Mouse (Mus musculus): ENCODE results near the gene Kansl1l.
"Not testable (repeated sequence)": the region's sequence is repeated elsewhere in the genome, so short reads cannot be mapped to it uniquely, and the experiment has no call there.

Gene Kansl1l

DNA sequence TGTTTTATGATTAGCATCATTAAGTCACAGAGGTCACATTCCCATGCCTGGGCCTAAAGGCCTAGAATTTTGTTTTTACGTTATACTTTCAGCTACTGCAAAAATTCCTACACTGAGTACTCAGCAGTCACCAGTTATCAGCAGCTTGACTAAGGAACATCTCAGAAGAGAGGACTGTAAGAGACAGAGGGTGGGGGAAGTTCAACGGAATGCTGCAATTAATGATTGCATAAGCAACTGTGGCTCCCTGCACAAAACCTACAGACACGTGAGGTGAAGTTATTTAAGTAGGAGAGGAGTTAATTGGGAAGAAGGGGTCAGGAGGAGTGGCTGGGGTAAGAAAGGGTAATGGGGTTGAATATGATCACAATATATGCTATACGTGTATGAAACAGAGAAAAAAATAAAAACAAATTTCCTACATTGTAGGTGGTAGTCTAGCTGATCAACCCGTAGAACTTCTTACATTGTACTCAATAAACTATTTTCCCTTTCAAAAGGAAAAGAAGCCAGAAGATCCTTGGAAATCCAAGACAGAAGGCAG is 117.1 kb downstream of the Kansl1l start:
- no peak for DNase-seq (ENCODE audit: low read depth)

DNA sequence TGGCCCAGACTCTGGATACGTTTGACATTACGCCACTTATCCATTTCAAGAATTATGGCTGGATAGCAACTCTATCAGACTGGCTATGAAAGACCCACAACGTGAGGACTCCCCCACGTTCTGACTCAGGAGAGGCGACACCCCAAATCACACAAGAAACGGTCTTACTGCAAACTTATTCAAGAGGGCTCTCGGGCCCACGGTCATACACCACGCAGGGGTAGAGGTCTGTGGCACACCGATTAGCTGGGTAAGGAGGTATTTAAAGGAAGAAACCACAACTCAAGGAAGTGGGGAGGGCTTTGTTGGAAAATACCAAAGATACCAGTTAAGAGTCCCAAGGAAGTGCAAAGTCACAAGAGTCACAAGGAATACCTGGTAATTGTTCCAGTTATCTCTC is 117.7 kb downstream of the Kansl1l start:
- not testable (repeated sequence) for DNase-seq (ENCODE audit: low read depth)

DNA sequence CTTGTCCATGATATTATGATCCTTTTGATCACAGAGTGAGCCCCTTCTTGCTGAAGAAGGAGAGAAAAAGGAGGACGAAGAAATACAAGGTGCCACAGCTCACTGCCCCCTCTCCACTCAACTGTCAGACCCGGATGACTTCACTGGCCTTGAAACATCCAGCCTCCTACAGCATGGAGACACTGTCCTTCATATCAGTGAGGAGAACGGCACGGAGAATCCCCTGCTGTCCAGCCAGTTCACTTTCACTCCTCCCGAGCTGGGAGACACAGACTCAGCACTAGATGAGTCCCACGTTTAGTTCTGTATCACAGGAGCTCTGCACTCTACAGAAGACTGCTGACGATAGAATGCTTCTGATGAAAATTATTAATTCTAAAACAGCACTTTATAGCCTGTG is 122.1 kb downstream of the Kansl1l start:
- no peak for DNase-seq (ENCODE audit: low read depth)

DNA sequence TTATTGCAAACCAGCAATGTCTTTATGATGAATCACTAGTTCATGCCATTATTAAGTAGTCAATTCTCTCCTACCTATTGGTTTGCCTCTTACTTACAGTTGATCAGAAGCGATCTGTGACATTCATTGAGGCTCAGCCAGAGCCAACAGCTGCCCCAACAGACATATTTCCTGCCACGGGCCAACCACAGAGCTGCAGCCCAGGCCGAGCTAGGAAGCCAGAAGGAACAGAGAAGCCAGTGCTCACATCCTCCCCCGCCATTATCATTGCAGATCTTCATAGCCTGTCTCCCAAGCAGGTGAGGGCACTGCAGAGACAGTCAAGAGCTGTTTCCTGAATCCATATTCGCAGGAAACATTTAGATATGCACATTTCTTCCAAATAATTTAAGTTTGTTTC is 123.1 kb downstream of the Kansl1l start:
- DNase-seq (ENCODE audit: low read depth) = no peak

DNA sequence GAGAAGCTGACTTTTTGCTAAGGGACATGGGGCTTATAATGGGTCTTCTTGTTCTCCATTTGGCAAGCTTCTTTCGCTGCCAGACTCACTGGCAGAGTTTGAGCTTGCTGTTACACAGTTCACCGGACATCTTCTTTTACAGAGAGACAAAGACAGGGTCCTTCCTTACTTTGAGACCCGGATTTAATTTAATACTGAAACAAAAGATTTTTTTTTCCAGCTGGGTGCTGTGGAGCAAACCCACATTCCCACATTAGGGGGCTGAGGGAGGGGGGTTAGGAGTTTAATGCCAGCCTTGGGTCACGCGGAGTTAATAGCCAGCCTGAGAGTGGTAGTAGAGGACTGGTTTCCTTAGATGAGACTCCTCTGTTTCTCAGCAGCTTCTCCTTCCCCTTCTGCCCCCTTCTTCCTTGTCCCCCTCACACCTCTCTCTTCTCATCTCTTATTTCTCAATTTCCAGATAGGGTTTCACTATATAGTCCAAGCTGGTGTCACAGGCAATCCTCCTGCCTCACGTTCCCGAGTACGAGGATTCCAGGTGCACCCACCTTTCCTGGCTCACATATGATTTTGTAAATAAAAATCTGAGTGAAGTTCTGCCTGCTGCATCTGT is 124.5 kb downstream of the Kansl1l start:
- no peak for DNase-seq (ENCODE audit: low read depth)

DNA sequence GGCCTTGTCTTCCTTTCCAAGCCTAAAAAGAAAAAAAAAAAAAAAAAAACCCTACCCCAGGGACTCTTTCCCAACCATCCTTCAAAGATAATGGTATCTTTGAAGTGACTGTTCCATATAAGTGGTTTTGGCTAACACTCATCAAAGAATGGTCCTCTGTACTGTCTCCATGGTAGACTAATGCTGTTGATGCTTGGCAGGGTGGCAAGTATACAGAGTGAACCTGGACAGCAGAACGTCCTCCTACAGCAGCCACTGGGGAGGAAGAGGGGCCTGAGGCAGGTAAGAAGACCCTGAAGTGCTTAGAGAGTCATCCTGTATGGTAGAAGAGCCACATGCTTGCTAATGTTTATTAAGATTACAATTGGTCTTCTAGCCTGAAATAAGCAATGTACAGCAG is 125.1 kb downstream of the Kansl1l start:
- no peak for DNase-seq (ENCODE audit: low read depth)

DNA sequence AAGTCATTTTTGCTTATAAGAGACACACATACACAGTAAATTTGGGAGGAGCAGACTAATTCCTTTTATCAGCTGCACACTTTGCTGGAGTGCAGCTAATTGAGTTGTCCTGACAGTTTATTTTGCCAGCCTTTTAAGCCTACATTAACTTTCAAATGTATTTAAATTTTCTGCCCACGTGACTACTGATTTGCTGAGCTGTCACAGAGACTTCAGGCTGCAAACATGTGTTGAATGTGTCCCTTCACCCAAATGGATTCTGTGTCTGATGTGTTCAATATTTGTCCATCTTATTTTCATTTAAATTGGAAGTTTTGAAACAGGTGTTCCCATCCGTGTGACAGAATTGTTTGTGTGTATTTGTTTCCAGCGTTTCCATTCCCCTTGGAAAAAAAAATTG is 125.6 kb downstream of the Kansl1l start:
- no peak for DNase-seq (ENCODE audit: low read depth)

DNA sequence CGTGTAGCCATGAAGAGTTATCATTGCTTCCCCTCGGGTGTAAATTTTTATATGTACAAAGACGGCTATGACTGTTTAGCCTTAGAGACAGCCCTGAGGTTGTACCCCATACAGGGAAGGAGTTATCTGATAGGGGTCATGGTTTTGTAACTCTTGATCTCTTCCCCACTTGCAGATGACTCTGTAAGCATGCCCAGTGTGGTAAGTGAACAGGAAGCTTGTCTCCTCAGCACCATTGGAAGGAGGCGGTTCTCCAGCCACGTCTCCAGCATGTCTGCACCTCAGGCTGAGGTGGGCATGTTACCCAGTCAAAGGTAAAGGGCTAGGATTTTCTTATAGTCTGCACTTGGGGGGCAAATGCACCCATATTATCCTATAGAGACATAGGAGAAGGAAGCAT is 134.4 kb downstream of the Kansl1l start:
- no peak for DNase-seq (ENCODE audit: low read depth)

DNA sequence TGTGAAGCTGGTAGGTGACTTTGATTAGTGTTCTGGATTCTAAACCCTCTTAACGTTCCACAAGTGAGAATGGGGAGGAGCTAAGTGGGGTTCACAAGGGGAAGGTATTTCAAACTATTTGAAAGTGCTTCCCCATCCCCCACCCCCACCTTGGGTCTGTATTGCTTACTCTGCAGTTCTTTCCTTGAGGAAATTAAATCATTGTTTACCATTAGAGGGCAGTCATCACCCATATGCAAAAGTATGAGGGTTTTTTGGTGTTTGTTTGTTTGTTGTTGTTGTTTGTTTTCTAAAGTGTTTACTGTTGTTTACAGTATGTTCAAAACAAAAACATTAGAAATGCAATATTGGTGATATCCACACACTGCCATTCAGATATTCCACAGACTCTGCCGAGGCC is 138.7 kb downstream of the Kansl1l start:
- no peak for DNase-seq (ENCODE audit: low read depth)

DNA sequence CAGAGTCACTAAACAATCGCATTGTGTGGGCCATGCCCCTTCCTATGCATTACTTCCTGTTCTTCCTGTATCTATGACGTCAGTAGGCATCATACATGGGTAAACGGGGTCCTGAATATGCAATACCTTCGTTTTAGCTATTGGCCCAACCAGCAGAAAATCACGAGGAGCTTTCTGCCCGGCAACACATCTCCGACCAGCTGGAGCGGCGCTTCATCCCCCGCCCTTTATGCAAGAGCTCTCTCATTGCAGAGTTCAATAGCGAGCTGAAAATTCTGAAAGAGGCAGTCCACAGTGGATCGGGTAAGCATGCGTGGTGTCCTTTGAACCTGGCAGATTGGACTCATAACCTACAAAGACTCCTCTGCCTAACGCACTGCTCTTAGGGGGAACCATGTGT is 139.4 kb downstream of the Kansl1l start:
- DNase-seq (ENCODE audit: low read depth) = no peak

DNA sequence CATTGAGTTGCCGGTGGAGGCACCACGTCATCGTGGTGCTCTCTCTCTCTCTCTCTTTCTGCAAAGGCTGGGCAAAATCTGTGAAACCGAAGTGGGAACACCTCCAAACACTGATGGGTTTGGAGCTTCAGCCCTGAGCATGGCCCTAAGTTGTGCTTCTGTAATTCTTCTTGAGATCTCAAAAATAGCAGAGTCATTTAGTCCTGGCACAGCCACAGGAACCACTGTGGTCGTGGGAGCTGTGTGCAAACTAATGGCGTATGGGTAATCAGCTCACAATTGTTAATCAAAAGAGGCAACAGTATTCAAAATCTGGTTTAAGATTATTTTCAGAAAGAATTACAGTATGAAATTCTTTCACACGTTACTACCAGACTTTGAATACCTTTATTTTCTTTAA is 144.6 kb downstream of the Kansl1l start:
- DNase-seq (ENCODE audit: low read depth) = no peak

DNA sequence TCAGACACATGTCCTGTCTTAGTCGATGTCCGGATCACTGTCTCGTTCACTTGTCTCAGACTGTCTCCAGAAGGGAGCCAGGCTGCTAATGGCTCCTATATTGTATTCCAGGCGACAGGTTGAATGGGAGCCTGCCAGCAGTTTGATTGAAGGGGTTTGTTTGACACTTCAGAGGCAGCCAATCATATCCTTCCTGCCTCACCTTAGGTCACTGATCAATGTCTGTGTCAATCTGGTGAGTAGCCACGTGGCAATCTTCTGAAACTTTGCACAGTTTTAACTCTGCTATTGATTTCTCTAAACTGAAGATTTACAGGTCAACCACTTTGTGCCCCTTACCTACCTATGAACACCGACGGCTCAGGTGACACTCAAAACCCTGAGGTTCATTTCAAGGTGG is 145.9 kb downstream of the Kansl1l start:
- no peak for DNase-seq (ENCODE audit: low read depth)

Measured in fibroblast of lung, adult 2 months (primary cell).